Mouse (Mus musculus): Measurements from ENCODE around the gene Fsd2.

Fsd2 gene

GRCm38 (mm10) chr7:81571941-81572441 lies 5.2 kb upstream of the Fsd2 start:
- DNase-seq (ENCODE audit: low read depth, low spot score): no peak

GRCm38 (mm10) chr7:81571108-81571940 lies 4.6 kb upstream of the Fsd2 start, which contains the start of gene Whamm:
Gene Whamm, plus strand, starts transcription at chr7:81571266.
- DNase-seq (ENCODE audit: low read depth, low spot score): peak; percentile 92

GRCm38 (mm10) chr7:81570752-81571107 lies 4.0 kb upstream of the Fsd2 start:
- no peak for DNase-seq (ENCODE audit: low read depth, low spot score)

- DNase-seq (ENCODE audit: low read depth, low spot score): no peak
Measured at GRCm38 (mm10) chr7:81570271-81570670, 3.5 kb upstream of the Fsd2 start.

GRCm38 (mm10) chr7:81569851-81570250 lies 3.1 kb upstream of the Fsd2 start:
- DNase-seq (ENCODE audit: low read depth, low spot score): no peak

- DNase-seq (ENCODE audit: low read depth, low spot score): no peak
Measured at GRCm38 (mm10) chr7:81567396-81567795, 652 bp upstream of the Fsd2 start.

GRCm38 (mm10) chr7:81566332-81566731 lies 412 bp downstream of the Fsd2 start:
- DNase-seq (ENCODE audit: low read depth, low spot score): no peak

GRCm38 (mm10) chr7:81565381-81566055 lies 1.2 kb downstream of the Fsd2 start:
- peak; percentile 30 for DNase-seq (ENCODE audit: low read depth, low spot score)

GRCm38 (mm10) chr7:81564766-81565165 lies 2.0 kb downstream of the Fsd2 start:
- no peak for DNase-seq (ENCODE audit: low read depth, low spot score)

- no peak for DNase-seq (ENCODE audit: low read depth, low spot score)
Measured at GRCm38 (mm10) chr7:81563506-81564015, 3.2 kb downstream of the Fsd2 start.

GRCm38 (mm10) chr7:81561211-81561610 lies 5.5 kb downstream of the Fsd2 start:
- no peak for DNase-seq (ENCODE audit: low read depth, low spot score)

- DNase-seq (ENCODE audit: low read depth, low spot score): no peak
Measured at GRCm38 (mm10) chr7:81560101-81561049, 6.4 kb downstream of the Fsd2 start.

GRCm38 (mm10) chr7:81559231-81559980 lies 7.3 kb downstream of the Fsd2 start:
- no peak for DNase-seq (ENCODE audit: low read depth, low spot score)

GRCm38 (mm10) chr7:81557985-81558360 lies 8.8 kb downstream of the Fsd2 start:
- no peak for DNase-seq (ENCODE audit: low read depth, low spot score)

- DNase-seq (ENCODE audit: low read depth, low spot score): no peak
Measured at GRCm38 (mm10) chr7:81557252-81557984, 9.3 kb downstream of the Fsd2 start.

GRCm38 (mm10) chr7:81556839-81557238 lies 9.9 kb downstream of the Fsd2 start:
- DNase-seq (ENCODE audit: low read depth, low spot score): no peak

GRCm38 (mm10) chr7:81554369-81554768 lies 12.4 kb downstream of the Fsd2 start:
- peak; percentile 27 for DNase-seq (ENCODE audit: low read depth, low spot score)

- no peak for DNase-seq (ENCODE audit: low read depth, low spot score)
Measured at GRCm38 (mm10) chr7:81553589-81553988, 13.2 kb downstream of the Fsd2 start.

GRCm38 (mm10) chr7:81548864-81549263 lies 17.9 kb downstream of the Fsd2 start:
- no peak for DNase-seq (ENCODE audit: low read depth, low spot score)

GRCm38 (mm10) chr7:81542934-81543333 lies 23.8 kb downstream of the Fsd2 start:
- no peak for DNase-seq (ENCODE audit: low read depth, low spot score)
